Mouse (Mus musculus): Measurements from ENCODE around the gene Cald1. TPM values are rescaled to one million over a fixed set of nuclear protein-coding genes. Genes with fewer than 3 reads are reported as not detected.

Gene Cald1
- total RNA-seq, 2 experiments from 2014 or later, result 118 to 131 TPM

DNA sequence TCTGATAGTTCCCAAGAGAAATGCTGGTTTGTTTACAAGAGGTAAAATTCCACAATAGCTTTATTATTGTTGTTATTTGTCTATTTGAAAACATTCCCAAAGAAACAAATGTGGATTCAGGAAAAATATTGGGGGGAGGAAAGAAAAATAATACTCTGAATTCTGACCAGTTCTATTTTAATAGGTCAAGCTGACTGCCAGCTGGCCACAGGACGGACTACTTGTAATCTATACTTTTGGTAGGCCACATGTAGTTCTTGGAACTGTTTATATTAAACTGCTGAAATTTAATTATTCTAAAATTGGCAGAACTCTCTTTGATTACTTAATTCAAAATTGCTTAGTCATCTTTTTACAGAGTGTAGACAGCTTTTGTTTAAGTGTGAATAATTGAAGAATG is 73.1 kb downstream of the Cald1 start:
- no peak for DNase-seq

- no peak for DNase-seq
These were observed 76.1 kb downstream of the Cald1 start for GRCm38 (mm10) chr6:34674416-34674815.

DNA sequence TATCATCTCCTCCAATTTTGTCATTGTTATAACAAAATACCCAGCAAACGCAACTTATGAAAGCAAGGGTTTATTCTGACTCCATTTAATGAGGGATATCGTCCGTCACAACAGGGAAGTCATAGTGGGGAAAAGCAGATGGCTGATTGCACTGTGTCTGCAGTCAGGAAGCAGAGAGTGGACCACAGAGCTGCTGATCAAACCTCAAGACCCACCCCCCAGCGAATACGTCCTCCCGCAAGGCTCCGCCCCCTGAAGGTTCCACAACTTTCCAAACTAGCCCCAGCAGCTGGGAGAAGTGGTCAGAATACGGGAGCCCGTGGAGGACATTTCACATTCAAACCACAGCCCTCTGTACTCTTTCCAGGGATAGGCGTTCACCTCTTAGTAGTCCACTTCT is 76.6 kb downstream of the Cald1 start:
- no peak for DNase-seq

- no peak for DNase-seq
These were observed 83.8 kb downstream of the Cald1 start for GRCm38 (mm10) chr6:34682126-34682525.

DNA sequence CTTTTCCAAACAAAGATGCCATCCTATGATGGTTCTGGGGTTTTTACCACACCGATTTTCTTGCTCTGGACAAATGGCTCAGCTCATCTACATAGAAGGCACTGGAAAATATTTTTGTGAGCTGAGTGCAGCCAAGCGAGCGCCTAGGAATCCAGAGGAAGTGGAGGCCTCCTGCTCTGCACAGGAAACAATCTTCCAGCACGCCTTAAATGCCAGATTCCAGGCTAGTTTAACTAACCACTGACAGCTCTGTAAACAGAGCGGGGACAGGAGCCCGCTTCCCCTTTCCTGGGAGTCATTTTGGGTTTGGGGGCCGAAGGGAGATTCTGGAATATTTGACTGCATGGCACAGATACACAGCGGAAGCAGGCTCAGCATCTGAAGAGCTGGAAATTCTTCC is 86.6 kb downstream of the Cald1 start:
- peak; percentile 39 for DNase-seq

DNA sequence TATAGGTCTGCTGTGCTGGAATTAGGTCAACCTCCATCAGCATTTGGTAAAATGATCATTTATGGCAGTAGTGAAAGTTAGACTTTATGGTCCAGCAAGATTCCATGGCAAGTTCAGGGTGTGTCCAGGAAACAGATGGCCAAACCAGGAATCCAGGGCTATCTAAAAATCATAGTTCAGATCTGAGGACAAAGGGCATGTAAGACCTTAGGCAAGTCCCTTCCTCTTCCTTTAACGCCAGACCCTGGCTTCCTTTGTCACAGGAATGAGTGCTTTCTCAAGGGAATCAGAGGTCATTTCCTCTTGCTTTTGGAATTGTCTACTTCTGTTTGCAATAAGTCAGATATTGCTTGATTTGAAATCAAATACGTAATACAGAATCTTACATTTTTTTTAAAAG is 90.7 kb downstream of the Cald1 start:
- no peak for DNase-seq

GRCm38 (mm10) chr6:34691416-34691815 is 93.1 kb downstream of the Cald1 start:
- DNase-seq, result no peak

- no peak for DNase-seq
These were observed 95.8 kb downstream of the Cald1 start for GRCm38 (mm10) chr6:34694096-34694495.

GRCm38 (mm10) chr6:34703421-34704120 is 105.3 kb downstream of the Cald1 start:
- no peak for DNase-seq

DNA sequence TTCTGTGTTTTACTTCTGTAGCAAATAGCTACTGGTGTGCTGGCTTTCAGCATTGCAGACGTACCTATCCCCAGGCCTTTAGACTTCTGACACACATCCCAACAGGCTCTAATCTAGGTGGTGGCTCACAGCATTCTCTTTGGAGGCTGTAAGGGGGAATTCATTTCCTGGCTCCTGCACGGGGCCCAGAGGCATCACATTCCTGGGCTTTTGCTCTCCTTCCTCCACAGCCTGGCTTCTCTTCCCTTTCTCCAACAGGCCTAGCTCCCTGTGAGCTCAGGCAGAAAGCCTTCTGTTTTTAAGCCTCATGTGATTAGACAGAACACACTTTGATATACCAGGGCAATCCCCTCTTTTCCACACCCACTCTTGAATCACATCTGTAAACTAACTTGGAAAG is 109.2 kb downstream of the Cald1 start:
- no peak for DNase-seq

- peak; percentile 85 for DNase-seq
These were observed 110.5 kb downstream of the Cald1 start for GRCm38 (mm10) chr6:34708650-34709265.

GRCm38 (mm10) chr6:34709289-34709688 is 111.0 kb downstream of the Cald1 start:
- peak; percentile 72 for DNase-seq

GRCm38 (mm10) chr6:34709946-34710682 is 111.8 kb downstream of the Cald1 start:
- DNase-seq, result no peak

DNA sequence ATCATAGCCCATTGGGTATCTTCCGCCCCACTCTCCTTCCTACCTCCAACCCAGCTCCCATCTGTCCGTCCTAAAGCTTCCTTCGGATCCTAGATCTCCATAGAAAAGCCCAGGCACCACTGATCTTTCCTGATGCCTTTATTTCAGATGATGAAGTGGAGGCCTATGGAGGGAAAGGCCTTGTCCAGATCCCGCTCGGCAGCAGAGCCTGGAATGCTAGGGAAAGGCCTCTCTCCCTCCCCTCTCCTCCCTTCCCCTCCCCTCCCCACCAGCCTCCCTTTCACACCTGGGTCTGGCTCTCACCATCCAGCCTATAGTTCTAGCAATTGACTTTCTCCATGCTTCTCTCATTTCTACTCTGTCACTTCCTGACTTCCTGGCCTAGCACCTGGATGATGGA is 112.5 kb downstream of the Cald1 start:
- DNase-seq, result no peak

DNA sequence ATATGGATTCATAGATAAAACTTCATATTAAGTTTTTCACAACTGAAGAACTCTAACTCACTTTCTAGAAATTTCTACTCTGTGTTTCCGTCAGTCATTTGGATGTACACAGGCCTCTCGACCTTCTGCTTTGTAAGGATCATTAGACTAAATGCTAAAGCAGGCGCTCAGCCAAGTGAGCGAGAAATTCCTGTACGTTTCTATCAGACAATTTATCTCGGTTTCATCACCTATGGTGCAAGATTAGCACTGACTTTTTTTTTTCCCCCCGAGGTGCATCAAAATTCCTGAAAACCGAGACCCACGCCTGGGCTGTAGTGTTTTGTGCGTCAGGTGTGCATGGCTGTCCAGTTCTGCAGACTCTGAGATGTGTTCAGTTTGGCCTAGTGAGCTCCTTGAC is 113.3 kb downstream of the Cald1 start:
- no peak for DNase-seq

- DNase-seq, result no peak
These were observed 114.9 kb downstream of the Cald1 start for GRCm38 (mm10) chr6:34713169-34713568.

DNA sequence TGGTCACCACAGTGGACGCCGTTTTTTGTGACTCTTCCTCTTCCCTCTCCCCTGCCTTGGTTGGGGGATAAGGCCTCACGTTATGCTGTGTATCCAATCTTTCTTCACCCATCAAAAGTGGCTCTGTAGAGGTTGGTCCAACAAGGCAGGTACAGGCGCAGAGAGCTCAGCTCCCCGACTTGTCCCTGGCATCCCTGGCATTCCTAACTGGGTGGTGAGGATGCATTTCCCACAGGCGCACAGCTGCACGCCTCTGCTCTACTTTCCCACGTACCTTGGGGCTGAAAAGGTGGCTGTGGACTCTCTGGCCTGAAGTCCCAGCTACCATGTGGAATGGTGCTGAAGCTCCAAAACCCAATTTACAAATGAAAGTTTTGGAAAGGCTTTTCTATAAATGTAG is 115.5 kb downstream of the Cald1 start:
- no peak for DNase-seq

DNA sequence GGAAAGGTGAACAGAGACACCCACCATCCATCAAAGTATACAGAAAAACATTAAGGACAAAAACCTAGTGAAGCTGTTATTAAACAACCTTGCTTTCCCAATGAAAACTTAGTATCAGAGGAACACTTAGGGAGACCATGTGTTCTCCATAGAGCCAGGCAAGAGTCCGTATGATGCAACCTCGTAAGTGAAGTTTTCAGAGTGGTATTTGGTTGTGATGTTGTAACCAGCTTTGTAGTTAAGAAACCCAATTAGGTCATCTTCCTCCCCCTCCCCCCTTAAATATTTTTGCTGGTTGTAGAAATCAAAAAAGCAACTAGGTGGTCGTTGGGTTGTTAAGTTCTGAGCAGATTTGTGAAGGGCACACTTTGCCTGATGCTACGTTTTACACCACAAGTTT is 116.3 kb downstream of the Cald1 start:
- no peak for DNase-seq

DNA sequence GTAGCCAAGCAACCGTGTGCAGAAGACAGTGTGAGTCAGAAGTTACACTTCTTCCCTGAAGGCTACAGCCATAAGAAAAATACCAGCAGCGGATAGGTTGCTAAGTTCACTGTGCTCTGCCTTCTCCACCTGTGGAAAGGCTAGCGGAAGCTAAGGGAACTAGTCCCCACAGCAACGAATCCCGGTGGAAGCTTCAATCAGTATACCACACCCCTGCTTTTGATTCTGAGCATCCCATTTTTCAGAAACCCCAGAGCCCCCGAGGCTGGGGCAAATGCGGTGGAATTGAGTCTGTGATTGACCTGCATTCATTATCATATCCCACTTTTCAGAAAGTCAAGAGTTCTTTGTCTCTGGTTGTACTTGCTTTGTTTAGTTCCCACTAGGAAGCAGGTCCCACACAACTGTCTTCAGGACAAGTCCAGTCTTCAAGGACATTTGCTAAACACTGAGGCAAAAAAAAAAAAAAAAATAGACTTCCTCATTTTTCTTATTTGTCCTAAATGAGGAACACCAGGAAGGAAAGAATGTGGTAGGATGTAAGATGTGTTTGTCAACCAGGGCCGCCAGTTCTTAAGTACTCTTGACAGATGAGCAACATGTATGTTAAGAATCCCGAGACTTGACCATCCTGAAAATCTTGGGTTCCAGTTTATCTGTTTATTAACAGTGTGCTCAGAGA is 118.0 kb downstream of the Cald1 start:
- no peak for DNase-seq

- no peak for DNase-seq
These were observed 118.8 kb downstream of the Cald1 start for GRCm38 (mm10) chr6:34716888-34717635.

GRCm38 (mm10) chr6:34717651-34718050 is 119.4 kb downstream of the Cald1 start:
- no peak for DNase-seq

- peak; percentile 37 for DNase-seq
These were observed 120.9 kb downstream of the Cald1 start for GRCm38 (mm10) chr6:34719141-34719680.
